Mouse (Mus musculus) G1E (cell line): ENCODE data around the gene Cacna2d2.

Source experiments
- CTCF ChIP-seq: IDR thresholded peaks from 2 replicates; pipeline ENCODE4 v1.5.1; 2012; ENCODE audit warnings: low read depth, low read length, inconsistent platforms, mixed read lengths
- POLR2AphosphoS5 ChIP-seq: IDR thresholded peaks from 2 replicates; pipeline ENCODE4 v1.6.1; 2012; ENCODE audit warnings: low read depth, low read length, inconsistent platforms; ENCODE audit not compliant: insufficient replicate concordance

DNA sequence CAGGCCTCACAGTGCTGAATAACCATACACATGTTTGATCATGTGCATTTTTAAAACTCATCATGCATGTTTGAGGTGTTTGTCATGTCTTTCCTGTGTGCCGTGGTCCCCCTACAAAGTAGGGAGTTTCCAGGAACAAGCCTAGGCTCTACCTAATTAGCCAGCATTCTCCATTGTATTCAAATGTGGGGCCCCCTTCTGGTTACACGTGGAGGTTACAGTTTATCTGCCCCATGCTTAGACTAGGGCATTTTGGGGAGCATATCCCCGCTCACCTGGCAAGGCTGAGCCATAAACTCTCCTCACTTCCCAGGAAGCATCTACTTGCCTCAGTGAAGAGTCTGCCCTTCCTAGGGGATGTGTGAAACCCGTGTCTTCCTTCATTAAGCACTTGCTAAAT is 3.0 kb upstream of the Cacna2d2 start:
- TF ChIP-seq CTCF (no peak), POLR2AphosphoS5 (no peak)
